Mouse (Mus musculus): ENCODE results near the gene Foxd1. TPM values are rescaled to one million over a fixed set of nuclear protein-coding genes. Genes with fewer than 3 reads are reported as not detected.
A peak's percentile ranks its signal among the peaks of the same experiment; 100 is the strongest.

Gene Foxd1
- polyA plus RNA-seq, 1 experiment from 2014 or later: not detected

- Histone ChIP-seq H3K36me3 (peaks cover 6% of the 10 kb centered on the region), H3K4me3 (peak overlapping the region; percentile 97), H3K4me1 (replicated peaks) (peaks cover 13% of the 10 kb centered on the region), H3K4me2 (peak overlapping the region; percentile 77), H3K9ac (peak overlapping the region; percentile 99), H3K27ac (peak overlapping the region; percentile 92), H3K27me3 (no peaks in the 10 kb centered on the region), H3K9me3 (replicated peaks) (no peaks in the 10 kb centered on the region)
- WGBS: 3% methylated on average over 16 of the region's 16 CpGs
- no peak for ATAC-seq (replicated peaks; ENCODE audit: insufficient number of reproducible peaks, insufficient read depth, low FRiP score, low read depth)
Observed at GRCm38 (mm10) chr13:98317246-98317677, 36.8 kb upstream of the Foxd1 start.

GRCm38 (mm10) chr13:98317911-98318310 lies 36.1 kb upstream of the Foxd1 start:
- WGBS: 84% methylated on average over 6 of the region's 6 CpGs
- Histone ChIP-seq H3K4me3 (no peak overlapping the region; the same call in 1 of the 2 replicates), H3K4me2 (peak overlapping the region; percentile 77; the same call in 1 of the 2 replicates)

GRCm38 (mm10) chr13:98325034-98325433 lies 29.0 kb upstream of the Foxd1 start:
- Histone ChIP-seq H3K4me1 (replicated peaks) (no peaks in the 10 kb centered on the region), H3K9ac (no peak overlapping the region), H3K36me3 (no peaks in the 10 kb centered on the region), H3K4me2 (no peak overlapping the region), H3K27me3 (no peaks in the 10 kb centered on the region), H3K4me3 (no peak overlapping the region), H3K27ac (no peak overlapping the region), H3K9me3 (replicated peaks) (no peaks in the 10 kb centered on the region)
- ATAC-seq (replicated peaks; ENCODE audit: insufficient number of reproducible peaks, insufficient read depth, low FRiP score, low read depth): no peak
- 77% methylated on average over 11 of the region's 11 CpGs for WGBS

More at GRCm38 (mm10) chr13:98317911-98318310, 36.1 kb upstream of the Foxd1 start:
- Histone ChIP-seq H3K9me3 (replicated peaks) (no peaks in the 10 kb centered on the region), H3K4me1 (replicated peaks) (peaks cover 13% of the 10 kb centered on the region), H3K27ac (no peak overlapping the region), H3K9ac (no peak overlapping the region), H3K27me3 (no peaks in the 10 kb centered on the region), H3K36me3 (peaks cover 1% of the 10 kb centered on the region; the same call in 1 of the 2 replicates)
- ATAC-seq (replicated peaks; ENCODE audit: insufficient number of reproducible peaks, insufficient read depth, low FRiP score, low read depth): no peak

GRCm38 (mm10) chr13:98332106-98332505 lies 21.9 kb upstream of the Foxd1 start:
- no peaks in the 10 kb centered on the region for H3K9me3 ChIP-seq (replicated peaks)
- WGBS: 41% methylated on average over 2 of the region's 2 CpGs

GRCm38 (mm10) chr13:98336205-98336604 lies 17.8 kb upstream of the Foxd1 start:
- H3K27ac ChIP-seq: no peak overlapping the region
- H3K9me3 ChIP-seq (replicated peaks): no peaks in the 10 kb centered on the region
- ATAC-seq (replicated peaks; ENCODE audit: insufficient number of reproducible peaks, insufficient read depth, low FRiP score, low read depth): no peak
- 81% methylated on average over 1 of the region's 1 CpGs for WGBS
- no peak overlapping the region for H3K4me2 ChIP-seq
- no peaks in the 10 kb centered on the region for H3K4me1 ChIP-seq (replicated peaks)
- H3K4me3 ChIP-seq: no peak overlapping the region
- H3K9ac ChIP-seq: no peak overlapping the region
- no peaks in the 10 kb centered on the region for H3K36me3 ChIP-seq
- H3K27me3 ChIP-seq: 0 out of 2 replicates have a peak, but pooled peaks cover 7% of the 10 kb centered on the region

More at GRCm38 (mm10) chr13:98332106-98332505, 21.9 kb upstream of the Foxd1 start:
- 0 out of 2 replicates have a peak, but pooled peaks cover 4% of the 10 kb centered on the region for H3K27me3 ChIP-seq
- H3K36me3 ChIP-seq: no peaks in the 10 kb centered on the region
- H3K4me1 ChIP-seq (replicated peaks): no peaks in the 10 kb centered on the region
- H3K4me2 ChIP-seq: no peak overlapping the region
- ATAC-seq (replicated peaks; ENCODE audit: insufficient number of reproducible peaks, insufficient read depth, low FRiP score, low read depth): no peak
- no peak overlapping the region for H3K9ac ChIP-seq
- no peak overlapping the region for H3K4me3 ChIP-seq
- no peak overlapping the region for H3K27ac ChIP-seq

- 67% methylated on average over 5 of the region's 5 CpGs for WGBS
- H3K27me3 ChIP-seq: peaks cover 13% of the 10 kb centered on the region
- no peak for ATAC-seq (replicated peaks; ENCODE audit: insufficient number of reproducible peaks, insufficient read depth, low FRiP score, low read depth)
- no peak overlapping the region for H3K9ac ChIP-seq
- H3K4me2 ChIP-seq: no peak overlapping the region
- no peaks in the 10 kb centered on the region for H3K4me1 ChIP-seq (replicated peaks)
- H3K4me3 ChIP-seq: no peak overlapping the region
- H3K27ac ChIP-seq: no peak overlapping the region
- H3K36me3 ChIP-seq: no peaks in the 10 kb centered on the region
- H3K9me3 ChIP-seq (replicated peaks): no peaks in the 10 kb centered on the region
Observed at GRCm38 (mm10) chr13:98340506-98340905, 13.5 kb upstream of the Foxd1 start.

GRCm38 (mm10) chr13:98349491-98349890 lies 4.6 kb upstream of the Foxd1 start:
- no peak overlapping the region for H3K9ac ChIP-seq
- no peaks in the 10 kb centered on the region for H3K9me3 ChIP-seq (replicated peaks)
- H3K4me1 ChIP-seq (replicated peaks): peaks cover 9% of the 10 kb centered on the region
- no peak overlapping the region for H3K4me3 ChIP-seq
- H3K27me3 ChIP-seq: peaks cover 85% of the 10 kb centered on the region
- 76% methylated on average over 4 of the region's 4 CpGs for WGBS
- no peak overlapping the region for H3K27ac ChIP-seq
- no peak overlapping the region for H3K4me2 ChIP-seq
- ATAC-seq (replicated peaks; ENCODE audit: insufficient number of reproducible peaks, insufficient read depth, low FRiP score, low read depth): no peak
- no peaks in the 10 kb centered on the region for H3K36me3 ChIP-seq

GRCm38 (mm10) chr13:98351527-98351926 lies 2.5 kb upstream of the Foxd1 start:
- no peak overlapping the region for H3K9ac ChIP-seq
- H3K4me1 ChIP-seq (replicated peaks): peaks cover 24% of the 10 kb centered on the region
- no peak for ATAC-seq (replicated peaks; ENCODE audit: insufficient number of reproducible peaks, insufficient read depth, low FRiP score, low read depth)
- H3K27me3 ChIP-seq: peaks cover 88% of the 10 kb centered on the region
- no peak overlapping the region for H3K4me2 ChIP-seq
- WGBS: 9% methylated on average over 8 of the region's 8 CpGs
- H3K4me3 ChIP-seq: no peak overlapping the region
- no peak overlapping the region for H3K27ac ChIP-seq
- no peaks in the 10 kb centered on the region for H3K9me3 ChIP-seq (replicated peaks)
- no peaks in the 10 kb centered on the region for H3K36me3 ChIP-seq

- H3K9ac ChIP-seq: no peak overlapping the region
- H3K36me3 ChIP-seq: no peaks in the 10 kb centered on the region
- no peaks in the 10 kb centered on the region for H3K9me3 ChIP-seq (replicated peaks)
- peaks cover 91% of the 10 kb centered on the region for H3K27me3 ChIP-seq
- no peak overlapping the region for H3K27ac ChIP-seq
- ATAC-seq (replicated peaks; ENCODE audit: insufficient number of reproducible peaks, insufficient read depth, low FRiP score, low read depth): no peak
- H3K4me2 ChIP-seq: no peak overlapping the region
- 15% methylated on average over 14 of the region's 14 CpGs for WGBS
- H3K4me1 ChIP-seq (replicated peaks): peaks cover 24% of the 10 kb centered on the region
- H3K4me3 ChIP-seq: no peak overlapping the region
Observed at GRCm38 (mm10) chr13:98352381-98352975, 1.6 kb upstream of the Foxd1 start.

GRCm38 (mm10) chr13:98353709-98354089 lies 343 bp upstream of the Foxd1 start:
- Histone ChIP-seq H3K4me2 (peak overlapping the region; percentile 90), H3K27me3 (peaks cover 95% of the 10 kb centered on the region), H3K27ac (no peak overlapping the region), H3K36me3 (no peaks in the 10 kb centered on the region), H3K9ac (no peak overlapping the region), H3K4me1 (replicated peaks) (peaks cover 24% of the 10 kb centered on the region), H3K9me3 (replicated peaks) (no peaks in the 10 kb centered on the region), H3K4me3 (peak overlapping the region; percentile 53)
- no peak for ATAC-seq (replicated peaks; ENCODE audit: insufficient number of reproducible peaks, insufficient read depth, low FRiP score, low read depth)
- WGBS: 2% methylated on average over 13 of the region's 13 CpGs

GRCm38 (mm10) chr13:98354871-98355558 lies 973 bp downstream of the Foxd1 start:
- Histone ChIP-seq H3K4me2 (peak overlapping the region; percentile 90), H3K36me3 (no peaks in the 10 kb centered on the region), H3K9me3 (replicated peaks) (no peaks in the 10 kb centered on the region), H3K4me3 (peak overlapping the region; percentile 53), H3K9ac (peak overlapping the region; percentile 41; the same call in 1 of the 2 replicates), H3K4me1 (replicated peaks) (peaks cover 24% of the 10 kb centered on the region), H3K27ac (no peak overlapping the region), H3K27me3 (peaks cover 94% of the 10 kb centered on the region)
- under 1% methylated on average over 86 of the region's 102 CpGs for WGBS
- no peak for ATAC-seq (replicated peaks; ENCODE audit: insufficient number of reproducible peaks, insufficient read depth, low FRiP score, low read depth)
